Mouse (Mus musculus): Measurements from ENCODE around the gene Gm42372. TPM values are rescaled to one million over a fixed set of nuclear protein-coding genes. Genes with fewer than 3 reads are reported as not detected.

Gm42372 gene
- total RNA-seq, 2 experiments from 2014 or later, result 0.67 TPM; not detected in 1

DNA sequence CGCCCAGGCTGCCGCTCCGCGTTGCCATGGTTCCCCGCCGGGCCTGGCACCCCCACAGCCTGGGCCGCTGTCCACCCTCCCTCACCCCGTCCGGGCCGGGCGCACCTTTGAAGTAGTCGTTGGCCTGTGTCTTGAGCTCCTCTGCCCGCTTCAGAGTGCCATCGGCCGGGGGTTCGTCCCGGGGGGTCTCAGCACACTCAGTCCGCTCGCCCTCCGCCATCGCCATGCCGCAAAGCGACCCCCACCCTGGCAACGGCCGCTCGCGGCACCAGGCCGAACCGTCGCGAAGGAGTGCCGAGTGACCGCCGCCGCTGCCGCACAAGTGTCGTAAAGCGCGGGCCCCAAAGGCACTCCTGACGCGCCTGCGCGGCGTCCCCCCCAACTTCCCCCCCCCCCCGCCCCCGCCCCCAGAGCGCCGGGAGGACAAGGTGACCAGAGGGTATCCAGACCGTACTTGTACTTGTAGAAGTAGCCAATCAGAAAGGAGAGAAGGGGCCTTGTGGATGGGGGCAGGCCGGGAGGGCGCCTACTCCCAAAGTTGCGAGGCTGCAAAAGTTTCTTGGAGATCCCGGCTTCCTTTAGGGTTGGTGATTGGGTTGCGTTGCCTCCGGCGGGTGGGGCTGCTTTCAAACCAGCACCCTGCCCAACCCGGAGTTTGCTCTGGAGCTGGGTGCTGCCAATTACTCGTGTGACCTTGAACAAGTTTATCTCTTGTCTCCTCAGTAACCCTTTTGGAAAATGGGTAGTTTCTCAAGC is 44.9 kb downstream of the Gm42372 start, which contains the start of gene Ppp5c:
Gene Ppp5c (minus strand): TSS at position 337 of the 756 bp plus-strand sequence.
- ATAC-seq (replicated peaks; ENCODE audit: poor library complexity), result peak; percentile 65

DNA sequence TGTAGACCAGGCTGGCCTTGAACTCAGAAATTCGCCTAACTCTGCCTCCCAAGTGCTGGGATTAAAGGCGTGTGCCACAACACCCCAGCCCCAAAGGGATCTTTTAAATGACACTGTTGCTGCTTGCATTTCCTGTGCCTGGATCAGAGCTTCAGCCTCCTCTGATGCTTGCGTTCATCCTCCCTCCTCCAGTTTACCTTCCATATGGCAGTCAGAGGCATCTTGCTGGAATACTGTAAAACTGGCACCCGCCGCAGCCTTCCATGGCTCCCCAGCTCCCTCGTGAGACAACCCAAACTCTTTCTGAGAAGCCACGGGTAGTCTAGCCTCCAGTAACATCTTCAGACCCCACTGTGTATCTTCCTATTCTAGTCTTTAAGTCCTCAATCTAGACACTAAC is 46.0 kb downstream of the Gm42372 start:
- ATAC-seq (replicated peaks; ENCODE audit: poor library complexity), result no peak

DNA sequence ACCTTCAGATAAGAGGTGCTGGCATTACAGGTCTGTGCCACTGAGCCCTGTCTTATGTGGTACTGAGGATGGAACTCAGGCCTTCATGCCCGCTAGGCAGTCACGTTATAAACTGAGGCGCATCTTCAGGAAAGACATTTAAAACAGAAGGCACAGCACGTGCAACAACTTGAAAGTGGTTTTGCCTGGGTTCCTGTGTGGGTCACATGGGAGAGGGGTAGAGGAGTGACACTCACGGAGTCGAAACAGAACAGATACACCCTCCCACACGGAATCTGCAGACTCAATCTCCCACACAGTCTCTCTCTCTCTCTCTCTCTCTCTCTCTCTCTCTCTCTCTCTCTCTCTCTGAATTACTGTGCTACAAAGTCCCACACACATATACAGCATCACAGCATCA is 47.4 kb downstream of the Gm42372 start:
- ATAC-seq (replicated peaks; ENCODE audit: poor library complexity), result no peak

Other genes starting within 250 kb of the Gm42372 start
- 162 and 164 TPM in 2 replicates for gene Ap2s1, start 244.7 kb upstream of the Gm42372 start, total RNA-seq (2015)
- 73.9 and 88.7 TPM in 2 replicates for gene Ap2s1, start 244.7 kb upstream of the Gm42372 start, total RNA-seq (2017)
- 73.2 and 79.5 TPM in 2 replicates for gene Slc1a5, start 201.7 kb upstream of the Gm42372 start, total RNA-seq (2015)
- gene Slc1a5, start 201.7 kb upstream of the Gm42372 start, total RNA-seq (2017), result 39.1 and 48.3 TPM in 2 replicates
- 28.2 and 39.0 TPM in 2 replicates for gene Strn4, start 167.2 kb upstream of the Gm42372 start, total RNA-seq (2015)
- 40.0 and 43.5 TPM in 2 replicates for gene Strn4, start 167.2 kb upstream of the Gm42372 start, total RNA-seq (2017)
- gene Fkrp, start 166.4 kb upstream of the Gm42372 start, total RNA-seq (2015), result 11.5 and 13.1 TPM in 2 replicates
- 9.8 and 14.3 TPM in 2 replicates for gene Fkrp, start 166.4 kb upstream of the Gm42372 start, total RNA-seq (2017)
- 6.2 and 8.8 TPM in 2 replicates for gene Prkd2, start 140.2 kb upstream of the Gm42372 start, total RNA-seq (2015)
- 6.0 and 8.8 TPM in 2 replicates for gene Prkd2, start 140.2 kb upstream of the Gm42372 start, total RNA-seq (2017)
- not detected in 2 replicates for gene Dact3, start 107.8 kb upstream of the Gm42372 start, total RNA-seq (2015)
- gene Dact3, start 107.8 kb upstream of the Gm42372 start, total RNA-seq (2017), result 0.04 and 0.17 TPM in 2 replicates
- not detected in 2 replicates for gene Gng8, start 91.3 kb upstream of the Gm42372 start, total RNA-seq (2015)
- gene Gng8, start 91.3 kb upstream of the Gm42372 start, total RNA-seq (2017), result not detected in 2 replicates
- 2.1 and 2.6 TPM in 2 replicates for gene Ptgir, start 76.6 kb upstream of the Gm42372 start, total RNA-seq (2015)
- 1.8 and 4.0 TPM in 2 replicates for gene Ptgir, start 76.6 kb upstream of the Gm42372 start, total RNA-seq (2017)
- 125 and 150 TPM in 2 replicates for gene Calm3, start 59.0 kb upstream of the Gm42372 start, total RNA-seq (2015)
- 419 and 440 TPM in 2 replicates for gene Calm3, start 59.0 kb upstream of the Gm42372 start, total RNA-seq (2017)
- gene Pnmal2, start 38.4 kb upstream of the Gm42372 start, total RNA-seq (2015), result not detected in 2 replicates
- gene Pnmal2, start 38.4 kb upstream of the Gm42372 start, total RNA-seq (2017), result 0.20 TPM in 1 of 2 replicates, not detected in the other
- not detected in 2 replicates for gene Pnmal1, start 23.4 kb upstream of the Gm42372 start, total RNA-seq (2015)
- not detected in 2 replicates for gene Pnmal1, start 23.4 kb upstream of the Gm42372 start, total RNA-seq (2017)
- 1.1 and 1.3 TPM in 2 replicates for gene Ccdc8, start 9.6 kb downstream of the Gm42372 start, total RNA-seq (2015)
- 3.8 and 6.0 TPM in 2 replicates for gene Ccdc8, start 9.6 kb downstream of the Gm42372 start, total RNA-seq (2017)
- gene Ppp5c, start 44.8 kb downstream of the Gm42372 start, total RNA-seq (2015), result 74.8 and 80.5 TPM in 2 replicates
- 68.3 and 78.9 TPM in 2 replicates for gene Ppp5c, start 44.8 kb downstream of the Gm42372 start, total RNA-seq (2017)
- 1.6 and 2.1 TPM in 2 replicates for gene Hif3a, start 79.3 kb downstream of the Gm42372 start, total RNA-seq (2015)
- 0.21 and 0.78 TPM in 2 replicates for gene Hif3a, start 79.3 kb downstream of the Gm42372 start, total RNA-seq (2017)
- gene Psg16, start 91.0 kb downstream of the Gm42372 start, total RNA-seq (2015), result 0.02 TPM in 1 of 2 replicates, not detected in the other
- 0.25 TPM in 1 of 2 replicates, not detected in the other for gene Psg16, start 91.0 kb downstream of the Gm42372 start, total RNA-seq (2017)
- gene Ceacam3, start 167.2 kb downstream of the Gm42372 start, total RNA-seq (2015), result not detected in 2 replicates
- gene Ceacam3, start 167.2 kb downstream of the Gm42372 start, total RNA-seq (2017), result not detected in 2 replicates
- gene Psg29, start 220.4 kb downstream of the Gm42372 start, total RNA-seq (2015), result not detected in 2 replicates
- gene Psg29, start 220.4 kb downstream of the Gm42372 start, total RNA-seq (2017), result not detected in 2 replicates

All from megakaryocyte progenitor cell, adult 5-6 weeks (primary cell).